8 mouse cellular contexts compared by ENCODE assay signal in genomic region chr9:31997178-31998097, GRCm38 (mm10).
DNase-seq lines count a peak whose midpoint lies in the region; ATAC-seq lines count a peak whose summit lies in the region.

No protein-coding gene starts in this region.

- 28% methylated on average over 25 of the region's 25 CpGs for WGBS in lung, embryonic 15.5 days
- WGBS in forebrain, embryonic 15.5 days: 52% methylated on average over 25 of the region's 25 CpGs
- 22% methylated on average over 25 of the region's 25 CpGs for WGBS in intestine, embryonic 15.5 days
- 23% methylated on average over 25 of the region's 25 CpGs for WGBS in limb, embryonic 15.5 days

- H3K27me3 ChIP-seq in lung, embryonic 15.5 days: no peaks in the 10 kb centered on the region
- H3K27me3 ChIP-seq in forebrain, embryonic 15.5 days: no peaks in the 10 kb centered on the region
- H3K27me3 ChIP-seq in intestine, embryonic 15.5 days (replicated peaks): no peaks in the 10 kb centered on the region
- H3K27me3 ChIP-seq in limb, embryonic 15.5 days: no peaks in the 10 kb centered on the region

- H3K4me3 ChIP-seq in lung, embryonic 15.5 days: no peak overlapping the region
- no peak overlapping the region for H3K4me3 ChIP-seq in forebrain, embryonic 15.5 days
- no peak overlapping the region for H3K4me3 ChIP-seq in intestine, embryonic 15.5 days (replicated peaks)
- H3K4me3 ChIP-seq in limb, embryonic 15.5 days: no peak overlapping the region

- no peak for DNase-seq in lung, postnatal 36 days
- DNase-seq in right cerebral cortex, postnatal 10 days (ENCODE audit: low spot score in 2 of 2): peak; percentile 65 to 81
- no peak for DNase-seq in spleen, adult 12 weeks (ENCODE audit: low spot score)
- no peak for DNase-seq in testis, postnatal 10 days (ENCODE audit: low spot score)

- H3K4me1 ChIP-seq in lung, embryonic 15.5 days: peaks cover 21% of the 10 kb centered on the region
- peaks cover 11% of the 10 kb centered on the region for H3K4me1 ChIP-seq in forebrain, embryonic 15.5 days
- peaks cover 32% of the 10 kb centered on the region for H3K4me1 ChIP-seq in intestine, embryonic 15.5 days (replicated peaks)
- peaks cover 22% of the 10 kb centered on the region for H3K4me1 ChIP-seq in limb, embryonic 15.5 days

- peak overlapping the region; percentile 36 for H3K4me2 ChIP-seq in lung, embryonic 15.5 days
- no peak overlapping the region for H3K4me2 ChIP-seq in forebrain, embryonic 15.5 days (replicated peaks)
- peak overlapping the region; percentile 41 for H3K4me2 ChIP-seq in intestine, embryonic 15.5 days (replicated peaks)
- H3K4me2 ChIP-seq in limb, embryonic 15.5 days: peak overlapping the region; percentile 36

- no peaks in the 10 kb centered on the region for H3K9me3 ChIP-seq in lung, embryonic 15.5 days
- no peaks in the 10 kb centered on the region for H3K9me3 ChIP-seq in forebrain, embryonic 15.5 days
- H3K9me3 ChIP-seq in intestine, embryonic 15.5 days: no peaks in the 10 kb centered on the region
- no peaks in the 10 kb centered on the region for H3K9me3 ChIP-seq in limb, embryonic 15.5 days

- H3K27ac ChIP-seq in lung, embryonic 15.5 days: peak overlapping the region; percentile 79
- peak overlapping the region; percentile 53 for H3K27ac ChIP-seq in forebrain, embryonic 15.5 days (replicated peaks)
- peak overlapping the region; percentile 69 for H3K27ac ChIP-seq in intestine, embryonic 15.5 days
- peak overlapping the region; percentile 78 for H3K27ac ChIP-seq in limb, embryonic 15.5 days

- ATAC-seq in lung, embryonic 15.5 days (ENCODE audit: borderline replicate concordance, extremely low read depth, low FRiP score, low TSS enrichment): peak; percentile 80; the same call in 1 of the 2 replicates
- ATAC-seq in forebrain, embryonic 15.5 days (replicated peaks): peak; percentile 78
- ATAC-seq in intestine, embryonic 15.5 days: peak; percentile 60
- ATAC-seq in limb, embryonic 15.5 days (ENCODE audit: insufficient number of reproducible peaks, low FRiP score, low TSS enrichment, low read depth): 0 out of 2 replicates have a peak, but pooled peaks have one; percentile 56

- no peak overlapping the region for H3K9ac ChIP-seq in lung, embryonic 15.5 days
- no peak overlapping the region for H3K9ac ChIP-seq in forebrain, embryonic 15.5 days (replicated peaks)
- H3K9ac ChIP-seq in intestine, embryonic 15.5 days: 0 out of 2 replicates have a peak overlapping the region, but pooled peaks have one; percentile 6
- H3K9ac ChIP-seq in limb, embryonic 15.5 days: no peak overlapping the region

- H3K36me3 ChIP-seq in lung, embryonic 15.5 days: no peaks in the 10 kb centered on the region
- H3K36me3 ChIP-seq in forebrain, embryonic 15.5 days: no peaks in the 10 kb centered on the region
- no peaks in the 10 kb centered on the region for H3K36me3 ChIP-seq in intestine, embryonic 15.5 days
- no peaks in the 10 kb centered on the region for H3K36me3 ChIP-seq in limb, embryonic 15.5 days

Comparison
In these comparisons a context has a peak if more than half of its experiments do, and no peak if none do; other contexts are left out.
1. DNase-seq: peak in right cerebral cortex, postnatal 10 days (2 of 2); none in lung, postnatal 36 days (single experiment), spleen, adult 12 weeks (single experiment) and testis, postnatal 10 days (single experiment).
2. Peak in every context shown above with its lines, with median percentiles within 50 percentile points of each other: ATAC-seq and H3K27ac ChIP-seq.